Mouse (Mus musculus) E14TG2a.4 (cell line): ENCODE results near the gene 2300009A05Rik.

Source experiments
- CTCF ChIP-seq: conservative IDR thresholded peaks from 2 replicates; pipeline ENCODE4 v1.5.1; 2014; ENCODE audit warnings: low read length
- NANOG ChIP-seq: IDR thresholded peaks from 2 replicates; pipeline ENCODE4 v1.6.1; 2014; ENCODE audit warnings: borderline replicate concordance, low read length, mixed read lengths
- POU5F1 ChIP-seq: IDR thresholded peaks from 2 replicates; pipeline ENCODE4 v1.6.1; 2014; ENCODE audit warnings: low read length, borderline replicate concordance

DNA sequence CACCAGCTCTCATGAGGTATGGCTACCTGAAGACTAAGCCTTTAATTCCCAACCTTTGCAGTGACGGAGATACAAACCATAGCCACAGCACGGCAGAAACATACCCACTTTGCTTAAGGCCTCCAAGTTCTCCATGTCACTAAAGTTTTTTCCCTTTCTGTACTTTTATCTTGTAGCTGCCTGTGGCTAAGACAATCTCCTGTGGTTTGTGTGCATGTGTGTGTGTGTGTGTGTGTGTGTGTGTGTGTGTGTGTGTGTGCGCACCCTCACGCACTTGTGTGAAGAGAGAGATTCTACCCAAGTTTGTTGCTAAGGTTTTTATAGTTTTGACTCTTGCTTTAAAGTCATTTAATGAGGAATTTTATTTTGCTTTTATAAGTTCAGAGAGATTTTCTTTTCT is 16.3 kb downstream of the 2300009A05Rik start:
- TF ChIP-seq CTCF (no peak), POU5F1 (no peak), NANOG (no peak)
